Mouse (Mus musculus) limb, embryonic 14.5 days (tissue): ENCODE measurements around the gene Sergef. TPM values are rescaled to one million over a fixed set of nuclear protein-coding genes. Genes with fewer than 3 reads are reported as not detected.

Experiments used
- ATAC-seq: fragments of 200-750 bp; cut with Nextera tagmentation; 2 replicates; pipeline ENCODE4 v1.8.0; 2017; ENCODE audit warnings: low read depth, moderate number of reproducible peaks, moderate TSS enrichment; ENCODE audit not compliant: low FRiP score
- DNase-seq: peaks from one replicate; pipeline ENCODE4 v3.0.0-alpha.2; 2015; ENCODE audit warnings: low spot score
- H3K27ac ChIP-seq: fragments of 300-500 bp; sonication (generic); replicated peaks from 2 replicates; pipeline ENCODE4 v1.5.1; 2014; ENCODE audit warnings: low read depth, mild to moderate bottlenecking, low read length, moderate library complexity, mixed read lengths
- H3K27me3 ChIP-seq: fragments of 300-500 bp; sonication (generic); 2 replicates; pipeline ENCODE4 v1.6.1; 2014; ENCODE audit warnings: low read length, mixed read lengths; ENCODE audit not compliant: control insufficient read depth, insufficient read depth
- H3K36me3 ChIP-seq: fragments of 300-500 bp; sonication (generic); 2 replicates; pipeline ENCODE4 v1.6.1; 2014; ENCODE audit warnings: mild to moderate bottlenecking, low read length, moderate library complexity, mixed read lengths; ENCODE audit not compliant: control insufficient read depth, insufficient read depth
- H3K4me1 ChIP-seq: fragments of 300-500 bp; sonication (generic); 2 replicates; pipeline ENCODE4 v1.6.1; 2014; ENCODE audit warnings: antibody characterized with exemption, low read length, mixed read lengths; ENCODE audit not compliant: control insufficient read depth, insufficient read depth
- H3K4me2 ChIP-seq: fragments of 300-500 bp; sonication (generic); replicated peaks from 2 replicates; pipeline ENCODE4 v1.6.1; 2014; ENCODE audit warnings: low read depth, mild to moderate bottlenecking, low read length, moderate library complexity; ENCODE audit not compliant: severe bottlenecking
- H3K4me3 ChIP-seq: fragments of 300-500 bp; sonication (generic); replicated peaks from 2 replicates; pipeline ENCODE4 v1.5.1; 2014; ENCODE audit warnings: low read length
- H3K9ac ChIP-seq: fragments of 300-500 bp; sonication (generic); 2 replicates; pipeline ENCODE4 v1.6.1; 2014; ENCODE audit warnings: mild to moderate bottlenecking, low read depth, low read length, moderate library complexity; ENCODE audit not compliant: severe bottlenecking
- H3K9me3 ChIP-seq: fragments of 300-500 bp; sonication (generic); 2 replicates; pipeline ENCODE4 v1.6.1; 2016; ENCODE audit warnings: low read length; ENCODE audit not compliant: control insufficient read depth
- POLR2A ChIP-seq: fragments of 200-500 bp; IDR thresholded peaks from 2 replicates; pipeline ENCODE4 v1.8.0; 2012; ENCODE audit warnings: inconsistent platforms, mild to moderate bottlenecking, moderate library complexity, borderline replicate concordance; ENCODE audit not compliant: insufficient read depth, insufficient read length; ENCODE audit errors: extremely low read depth
- WGBS: fragments of 180-500 bp; shearing (Covaris S2); extraction: QIAGEN DNeasy Blood & Tissue Kit; methylation state at CpG from one replicate; pipeline ENCODE4 v1.1.7; 2014; 5-methylcytosine and 5-hydroxymethylcytosine counted together
- polyA plus RNA-seq, 2 experiments: library from polyadenylated mRNA; depleted of rRNA in 1 of 2; stranded (reverse) in 1 of 2; unstranded in 1 of 2; fragments of >200 nt; fragmentation: Nextera tagmentation in 1 of 2; extraction: Ambion mirVana in 1 of 2; gene quantifications; 2 replicates each; pipeline versions ENCODE4 v1.2.1 to v1.2.3; 2012 to 2014

Sergef gene
- polyA plus RNA-seq, 2 experiments: 12.2 to 12.8 TPM

DNA sequence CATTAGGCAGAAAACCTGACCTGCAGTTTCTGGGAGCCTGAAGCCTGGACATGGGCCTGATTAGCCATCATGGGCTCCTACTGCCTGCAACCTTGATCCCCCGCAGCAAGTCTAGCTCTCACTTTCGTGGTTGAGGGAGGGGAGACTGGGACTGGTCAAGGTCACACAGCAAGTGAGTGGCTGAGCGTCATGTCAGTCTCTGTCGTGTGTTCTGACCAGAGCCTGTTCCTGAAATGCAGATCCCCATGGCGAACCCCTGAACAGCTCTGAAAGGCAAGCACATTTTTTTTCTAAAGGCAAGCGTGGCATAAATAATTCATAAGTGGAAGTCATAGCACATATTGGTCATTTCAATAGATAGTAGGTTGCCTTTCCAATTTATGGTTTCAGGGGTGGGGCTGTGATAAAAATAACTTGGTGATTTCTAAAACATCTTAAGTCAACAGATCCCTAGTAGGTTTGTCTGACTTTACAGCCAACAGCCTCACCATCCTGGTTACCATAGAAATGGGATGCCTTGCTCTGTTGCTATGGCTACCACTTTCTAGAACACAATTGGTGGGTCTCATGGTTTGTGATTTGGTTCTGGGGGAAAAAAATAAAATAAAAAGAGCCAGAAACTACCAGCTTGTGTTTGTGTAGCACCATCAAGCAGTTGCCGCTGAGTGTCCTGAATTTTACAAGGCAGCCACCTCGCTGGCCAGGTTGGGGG, 217.4 kb downstream of the Sergef start:
- 68% methylated on average over 8 of the region's 8 CpGs for WGBS
- H3K4me3 ChIP-seq: no peak overlapping the region
- no peaks in the 10 kb centered on the region for H3K27me3 ChIP-seq
- H3K36me3 ChIP-seq: no peaks in the 10 kb centered on the region
- DNase-seq (no peak), ATAC-seq (no peak)
- no peaks in the 10 kb centered on the region for H3K9me3 ChIP-seq
- no peak for TF ChIP-seq POLR2A
- H3K9ac ChIP-seq: no peak overlapping the region
- no peaks in the 10 kb centered on the region for H3K4me1 ChIP-seq
- no peak overlapping the region for H3K4me2 ChIP-seq
- H3K27ac ChIP-seq: no peak overlapping the region

DNA sequence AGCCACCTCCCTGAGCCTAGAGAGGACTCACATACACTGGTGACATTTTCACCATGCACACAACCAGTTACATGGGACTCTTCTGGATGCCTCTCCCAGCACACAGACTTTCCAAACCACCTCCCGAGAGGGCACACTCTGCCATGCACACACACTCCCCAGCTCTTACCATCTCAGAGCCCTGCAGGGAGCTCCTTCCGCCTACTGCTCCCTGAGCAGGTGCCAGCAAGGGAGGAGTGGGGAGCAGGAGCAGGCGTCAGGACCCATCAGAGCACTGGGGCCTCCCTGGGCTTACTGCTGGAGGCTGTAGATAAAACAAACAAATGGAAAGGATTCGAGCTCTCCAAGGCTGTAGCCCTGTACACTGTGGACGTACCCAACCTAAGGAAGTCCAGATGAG, 218.1 kb downstream of the Sergef start:
- 47% methylated on average over 5 of the region's 5 CpGs for WGBS
- ATAC-seq (no peak), DNase-seq (no peak)
- H3K36me3 ChIP-seq: no peaks in the 10 kb centered on the region
- H3K27ac ChIP-seq: no peak overlapping the region
- no peak overlapping the region for H3K4me2 ChIP-seq
- H3K4me3 ChIP-seq: no peak overlapping the region
- no peaks in the 10 kb centered on the region for H3K4me1 ChIP-seq
- no peaks in the 10 kb centered on the region for H3K27me3 ChIP-seq
- H3K9ac ChIP-seq: no peak overlapping the region
- H3K9me3 ChIP-seq: no peaks in the 10 kb centered on the region
- no peak for TF ChIP-seq POLR2A

DNA sequence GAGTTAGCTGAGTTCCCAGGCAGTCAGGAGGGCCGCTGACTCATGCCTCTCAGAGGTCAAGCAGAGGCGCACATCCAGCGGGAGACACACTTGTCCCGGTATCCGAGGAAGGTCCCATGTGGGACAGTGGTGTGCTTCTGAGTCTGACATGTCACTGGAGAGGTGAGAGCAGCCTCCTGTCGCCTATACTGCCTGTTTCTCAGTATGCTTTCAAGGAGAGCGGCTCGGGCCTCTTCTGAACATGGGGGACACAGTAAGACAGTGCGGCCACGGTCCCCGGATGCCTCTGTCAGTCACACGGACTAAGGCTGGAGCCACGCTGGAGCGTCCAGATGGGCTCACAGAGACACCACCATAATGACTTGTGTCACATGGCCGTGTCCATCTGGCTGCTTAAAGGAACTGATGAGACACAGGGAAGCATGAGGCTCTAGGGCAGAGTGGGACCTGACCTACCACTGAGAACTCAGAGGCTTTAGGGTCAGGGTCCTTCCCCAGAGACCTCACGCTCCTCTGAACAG, 221.4 kb downstream of the Sergef start:
- Histone ChIP-seq H3K36me3 (no peaks in the 10 kb centered on the region), H3K4me3 (no peak overlapping the region), H3K27me3 (no peaks in the 10 kb centered on the region), H3K27ac (no peak overlapping the region), H3K9ac (no peak overlapping the region), H3K9me3 (no peaks in the 10 kb centered on the region), H3K4me2 (no peak overlapping the region), H3K4me1 (no peaks in the 10 kb centered on the region)
- 83% methylated on average over 16 of the region's 16 CpGs for WGBS
- DNase-seq: no peak
- ATAC-seq: no peak
- TF ChIP-seq POLR2A: no peak

DNA sequence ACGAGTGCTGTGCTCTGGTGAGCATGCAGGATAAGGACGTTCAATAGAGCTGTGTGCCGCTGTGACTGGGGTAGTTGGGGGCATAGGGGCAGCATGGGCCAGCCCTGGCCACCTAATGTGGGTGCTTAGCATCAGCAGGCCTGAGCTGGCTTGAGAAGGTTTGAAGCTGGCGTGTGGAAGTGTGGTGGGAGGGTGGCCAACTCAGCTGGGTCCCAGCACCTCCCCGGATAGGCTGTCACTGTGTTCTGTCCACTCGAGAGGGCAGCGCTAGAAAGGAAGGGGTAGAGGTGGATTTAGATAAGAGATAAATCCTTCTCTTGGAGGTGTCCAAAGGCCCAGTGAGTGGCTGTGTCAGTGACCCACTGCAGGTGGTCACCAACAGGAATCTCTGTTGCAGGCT, 222.1 kb downstream of the Sergef start:
- no peak for ATAC-seq
- TF ChIP-seq POLR2A: no peak
- Histone ChIP-seq H3K27me3 (no peaks in the 10 kb centered on the region), H3K4me1 (no peaks in the 10 kb centered on the region), H3K9me3 (no peaks in the 10 kb centered on the region), H3K27ac (no peak overlapping the region), H3K4me3 (no peak overlapping the region), H3K36me3 (no peaks in the 10 kb centered on the region), H3K9ac (no peak overlapping the region), H3K4me2 (no peak overlapping the region)
- DNase-seq: no peak
- WGBS: 76% methylated on average over 7 of the region's 7 CpGs

DNA sequence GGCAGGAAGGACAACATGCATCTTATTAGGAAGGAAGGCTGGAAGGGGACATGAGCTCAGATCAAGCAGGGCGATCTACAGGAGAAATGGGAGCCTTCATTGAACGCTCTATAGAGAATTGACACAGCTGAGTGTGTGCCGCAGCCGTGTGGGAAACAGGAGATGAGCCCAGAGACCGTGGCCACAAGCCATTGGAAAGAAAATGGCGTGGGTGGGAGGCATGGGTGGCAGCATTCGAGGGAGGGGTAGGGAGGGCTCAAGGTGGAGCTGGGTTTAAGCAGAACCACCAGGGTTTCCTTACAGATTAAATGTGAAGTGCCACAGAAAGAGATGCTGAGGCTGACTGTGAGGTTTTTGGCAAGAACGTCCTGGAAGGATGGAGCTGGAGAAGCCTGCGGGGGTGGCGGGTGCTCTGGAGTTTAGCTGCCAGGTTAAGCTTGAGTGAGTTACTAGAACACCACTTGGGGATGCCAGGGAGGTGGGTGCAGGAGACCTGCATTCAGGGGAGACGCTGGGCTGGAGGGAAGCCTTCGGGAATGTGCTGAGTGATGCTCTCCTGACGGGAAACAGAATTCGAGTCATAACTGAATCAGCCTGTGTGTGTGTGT, 223.7 kb downstream of the Sergef start:
- Histone ChIP-seq H3K36me3 (no peaks in the 10 kb centered on the region), H3K9ac (no peak overlapping the region), H3K4me2 (no peak overlapping the region), H3K27me3 (no peaks in the 10 kb centered on the region), H3K4me1 (no peaks in the 10 kb centered on the region), H3K4me3 (no peak overlapping the region), H3K9me3 (no peaks in the 10 kb centered on the region), H3K27ac (no peak overlapping the region)
- 69% methylated on average over 14 of the region's 14 CpGs for WGBS
- TF ChIP-seq POLR2A: no peak
- ATAC-seq (no peak), DNase-seq (no peak)
